Mouse (Mus musculus) MEL (cell line): ENCODE data around the gene Lnpk. TPM values are rescaled to one million over a fixed set of nuclear protein-coding genes. Genes with fewer than 3 reads are reported as not detected.

Experiments used
- DNase-seq: peaks from one replicate; pipeline ENCODE4 v3.0.0; 2011; ENCODE audit warnings: low read depth, low spot score
- H3K27ac ChIP-seq: 2 replicates; pipeline ENCODE4 v1.5.1; 2012; ENCODE audit warnings: low read depth, mild to moderate bottlenecking, control low read depth, low read length, moderate library complexity; ENCODE audit not compliant: control insufficient read depth
- H3K27me3 ChIP-seq, 2 experiments: fragments of 150-350 bp in 1 of 2; sonication (generic) in 1 of 2; 2 replicates each; pipeline ENCODE4 v1.6.1; 2012; ENCODE audit warnings: low read length in 2 of 2, mild to moderate bottlenecking in 2 of 2, improper control_type of control experiment in 1 of 2, moderate library complexity in 1 of 2; ENCODE audit not compliant: insufficient read depth in 2 of 2, control insufficient read depth in 1 of 2
- H3K36me3 ChIP-seq, 2 experiments: 2 replicates each; pipeline ENCODE4 v1.6.1; 2012 to 2014; ENCODE audit warnings: low read length in 2 of 2, improper control_type of control experiment in 1 of 2, inconsistent platforms in 1 of 2, mild to moderate bottlenecking in 1 of 2; ENCODE audit not compliant: insufficient read depth in 2 of 2, control insufficient read depth in 1 of 2
- H3K4me1 ChIP-seq, 2 experiments: fragments of 150-350 bp in 1 of 2; sonication (generic) in 1 of 2; 2 replicates each; pipeline ENCODE4 v1.6.1; 2012; ENCODE audit warnings: low read length in 2 of 2, improper control_type of control experiment in 1 of 2, mild to moderate bottlenecking in 1 of 2; ENCODE audit not compliant: insufficient read depth in 2 of 2, control insufficient read depth in 1 of 2
- H3K4me3 ChIP-seq, 2 experiments: fragments of 150-350 bp in 1 of 2; sonication (generic) in 1 of 2; 2 replicates each; pipeline ENCODE4 v1.5.1; 2012; ENCODE audit warnings: low read depth in 2 of 2, low read length in 2 of 2, mild to moderate bottlenecking in 2 of 2, moderate library complexity in 2 of 2, control low read depth in 1 of 2, improper control_type of control experiment in 1 of 2; ENCODE audit not compliant: control insufficient read depth in 1 of 2, insufficient read depth in 1 of 2
- H3K79me2 ChIP-seq: 2 replicates; pipeline ENCODE4 v1.6.1; 2012; ENCODE audit warnings: mild to moderate bottlenecking, low read length, moderate library complexity; ENCODE audit not compliant: control insufficient read depth, poor library complexity, insufficient read depth
- H3K9ac ChIP-seq: 2 replicates; pipeline ENCODE4 v1.6.1; 2012; ENCODE audit warnings: low read depth, mild to moderate bottlenecking, control low read depth, low read length, moderate library complexity; ENCODE audit not compliant: control insufficient read depth, poor library complexity, severe bottlenecking
- H3K9me3 ChIP-seq: fragments of 150-350 bp; sonication (generic); replicated peaks from 2 replicates; pipeline ENCODE4 v1.6.1; 2012; ENCODE audit warnings: mild to moderate bottlenecking, low read length, improper control_type of control experiment, moderate library complexity; ENCODE audit not compliant: insufficient read depth
- BHLHE40 ChIP-seq: IDR thresholded peaks from 2 replicates; pipeline ENCODE4 v1.6.1; 2012; ENCODE audit warnings: low read depth, mild to moderate bottlenecking, inconsistent platforms, low read length, improper control_type of control experiment, borderline replicate concordance
- CHD1 ChIP-seq: IDR thresholded peaks from 2 replicates; pipeline ENCODE4 v1.6.1; 2012; ENCODE audit warnings: low read depth, mild to moderate bottlenecking, inconsistent platforms, low read length, improper control_type of control experiment
- CTCF ChIP-seq, 3 experiments: IDR thresholded peaks in 2 of 3; conservative IDR thresholded peaks in 1 of 3; 2 replicates each; pipeline ENCODE4 v1.5.1; 2011 to 2012; ENCODE audit warnings: low read length in 3 of 3, low read depth in 2 of 3, mild to moderate bottlenecking in 2 of 3, improper control_type of control experiment in 1 of 3, inconsistent platforms in 1 of 3, mixed read lengths in 1 of 3, moderate library complexity in 1 of 3; ENCODE audit not compliant: control insufficient read depth in 1 of 3, insufficient read depth in 1 of 3, poor library complexity in 1 of 3, severe bottlenecking in 1 of 3
- ELF1 ChIP-seq: IDR thresholded peaks from 2 replicates; pipeline ENCODE4 v1.6.1; 2014; ENCODE audit warnings: low read depth, mild to moderate bottlenecking, inconsistent platforms, low read length, improper control_type of control experiment, moderate library complexity
- EP300 ChIP-seq, 2 experiments: IDR thresholded peaks; 2 replicates each; pipeline ENCODE4 v1.6.1; 2011; ENCODE audit warnings: improper control_type of control experiment in 2 of 2, low read length in 2 of 2, low read depth in 1 of 2, mild to moderate bottlenecking in 1 of 2
- ETS1 ChIP-seq: IDR thresholded peaks from 2 replicates; pipeline ENCODE4 v1.6.1; 2012; ENCODE audit warnings: low read depth, mild to moderate bottlenecking, inconsistent platforms, low read length, improper control_type of control experiment, moderate library complexity
- GABPA ChIP-seq: IDR thresholded peaks from 2 replicates; pipeline ENCODE4 v1.6.1; 2012; ENCODE audit warnings: low read depth, mild to moderate bottlenecking, inconsistent platforms, low read length, improper control_type of control experiment, moderate library complexity
- HCFC1 ChIP-seq: IDR thresholded peaks from 2 replicates; pipeline ENCODE4 v1.6.1; 2012; ENCODE audit warnings: low read depth, mild to moderate bottlenecking, inconsistent platforms, low read length, improper control_type of control experiment, moderate library complexity
- JUND ChIP-seq: IDR thresholded peaks from 2 replicates; pipeline ENCODE4 v1.6.1; 2011; ENCODE audit warnings: low read depth, mild to moderate bottlenecking, improper control_type of control experiment, low read length
- MAFK ChIP-seq: IDR thresholded peaks from 2 replicates; pipeline ENCODE4 v1.6.1; 2011; ENCODE audit warnings: low read depth, mild to moderate bottlenecking, low read length, improper control_type of control experiment, borderline replicate concordance
- MAX ChIP-seq: IDR thresholded peaks from 2 replicates; pipeline ENCODE4 v1.6.1; 2011; ENCODE audit warnings: low read length, improper control_type of control experiment
- MAZ ChIP-seq: IDR thresholded peaks from 2 replicates; pipeline ENCODE4 v1.6.1; 2012; ENCODE audit warnings: low read depth, mild to moderate bottlenecking, inconsistent platforms, low read length, improper control_type of control experiment
- MYB ChIP-seq: IDR thresholded peaks from 2 replicates; pipeline ENCODE4 v1.6.1; 2011; ENCODE audit warnings: mild to moderate bottlenecking, low read depth, low read length, improper control_type of control experiment
- RAD21 ChIP-seq: IDR thresholded peaks from 2 replicates; pipeline ENCODE4 v1.6.1; 2011; ENCODE audit warnings: mild to moderate bottlenecking, low read depth, low read length, improper control_type of control experiment
- SIN3A ChIP-seq: IDR thresholded peaks from 2 replicates; pipeline ENCODE4 v1.6.1; 2012; ENCODE audit warnings: low read length, improper control_type of control experiment, inconsistent platforms
- SMC3 ChIP-seq: IDR thresholded peaks from 2 replicates; pipeline ENCODE4 v1.6.1; 2011; ENCODE audit warnings: low read depth, low read length, improper control_type of control experiment
- TAL1 ChIP-seq: IDR thresholded peaks from 2 replicates; pipeline ENCODE4 v1.6.1; 2012; ENCODE audit warnings: mild to moderate bottlenecking, inconsistent platforms, low read length, moderate library complexity, mixed read lengths
- TCF12 ChIP-seq: IDR thresholded peaks from 2 replicates; pipeline ENCODE4 v1.6.1; 2014; ENCODE audit warnings: low read depth, mild to moderate bottlenecking, inconsistent platforms, low read length, improper control_type of control experiment, moderate library complexity
- UBTF ChIP-seq: IDR thresholded peaks from 2 replicates; pipeline ENCODE4 v1.6.1; 2012; ENCODE audit warnings: low read depth, mild to moderate bottlenecking, inconsistent platforms, low read length, improper control_type of control experiment, moderate library complexity, borderline replicate concordance; ENCODE audit not compliant: insufficient read depth
- USF1 ChIP-seq: IDR thresholded peaks from 2 replicates; pipeline ENCODE4 v1.6.1; 2014; ENCODE audit warnings: low read depth, mild to moderate bottlenecking, inconsistent platforms, low read length, improper control_type of control experiment, moderate library complexity
- ZKSCAN1 ChIP-seq: IDR thresholded peaks from 2 replicates; pipeline ENCODE4 v1.6.1; 2012; ENCODE audit warnings: low read depth, mild to moderate bottlenecking, inconsistent platforms, low read length, improper control_type of control experiment, moderate library complexity
- ZMIZ1 ChIP-seq: IDR thresholded peaks from 2 replicates; pipeline ENCODE4 v1.6.1; 2012; ENCODE audit warnings: low read depth, mild to moderate bottlenecking, inconsistent platforms, low read length, improper control_type of control experiment, moderate library complexity
- polyA plus RNA-seq, 2 experiments: library from polyadenylated mRNA; stranded (reverse) in 1 of 2; unstranded in 1 of 2; fragments of >175 nt in 1 of 2; fragments of >200 nt in 1 of 2; gene quantifications; 2 replicates each; pipeline versions ENCODE4 v1.2.1 to v1.2.4; 2012; ENCODE audit warnings: low replicate concordance in 2 of 2, low read depth in 1 of 2; ENCODE audit not compliant: insufficient read length in 2 of 2, insufficient read depth in 1 of 2, missing spikeins in 1 of 2
- total RNA-seq: library from RNA; depleted of rRNA; stranded (reverse); fragments of 300-350 nt; gene quantifications from 2 replicates; pipeline ENCODE4 v1.2.3, GENCODE M21; 2012

Gene Lnpk
- total and polyA plus RNA-seq, 3 experiments = 35.5 to 36.1 TPM; not detected in 1

DNA sequence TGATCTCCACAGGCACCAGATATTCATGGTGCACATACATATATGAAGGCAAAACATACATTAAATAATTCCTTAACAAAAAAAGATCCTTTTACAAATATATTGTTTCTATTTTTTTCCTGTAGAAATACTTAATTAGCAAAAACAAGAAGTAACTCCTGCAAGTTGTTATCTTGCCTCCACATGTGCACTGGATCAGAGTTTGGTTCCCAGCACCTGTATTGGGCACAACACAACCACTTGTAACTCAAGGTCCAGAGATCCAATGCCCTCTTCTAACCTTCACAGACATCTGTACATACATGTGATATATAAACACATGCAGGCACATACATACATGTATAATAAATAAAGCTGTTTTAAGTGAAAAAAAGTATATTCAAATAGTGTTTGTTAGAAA lies 27.3 kb downstream of the Lnpk start (continued):
- peak; percentile 83 for TF ChIP-seq TAL1
- no peak for TF ChIP-seq SIN3A
- TF ChIP-seq HCFC1 = no peak
- TF ChIP-seq EP300 (IDR thresholded peaks at IDR 0.05; ENCODE audit: low read depth in 1 of 2, low read length in 2 of 2) = peak; percentile 55 to 68; a peak in 3 of 4 replicates
- TF ChIP-seq ETS1 = peak; percentile 30; the same call in 1 of the 2 replicates

DNA sequence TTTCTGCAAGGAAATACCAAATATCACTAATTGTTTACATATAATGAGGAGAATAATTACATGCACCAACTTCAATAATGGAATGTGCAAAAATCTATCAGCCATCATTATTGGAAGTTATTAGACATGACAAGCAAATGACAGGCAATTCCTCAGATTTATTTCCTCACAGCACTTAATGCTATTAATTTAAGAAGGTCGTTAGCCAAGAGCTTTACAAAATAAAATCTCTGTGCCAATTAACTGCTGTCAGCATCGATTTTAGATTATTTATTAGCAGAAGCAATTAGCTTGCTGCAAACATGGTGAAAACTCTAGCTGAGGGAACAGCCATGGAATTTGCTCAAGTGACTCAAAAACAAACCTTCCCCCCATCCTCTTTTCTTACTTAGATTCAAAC lies 30.9 kb downstream of the Lnpk start:
- TF ChIP-seq MYB = no peak
- no peak for TF ChIP-seq MAZ
- TF ChIP-seq MAFK = no peak
- no peak for TF ChIP-seq ZKSCAN1
- TF ChIP-seq GABPA = no peak
- H3K36me3 ChIP-seq = peaks cover 7 to 35% of the 10 kb centered on the region in 2 experiments

DNA sequence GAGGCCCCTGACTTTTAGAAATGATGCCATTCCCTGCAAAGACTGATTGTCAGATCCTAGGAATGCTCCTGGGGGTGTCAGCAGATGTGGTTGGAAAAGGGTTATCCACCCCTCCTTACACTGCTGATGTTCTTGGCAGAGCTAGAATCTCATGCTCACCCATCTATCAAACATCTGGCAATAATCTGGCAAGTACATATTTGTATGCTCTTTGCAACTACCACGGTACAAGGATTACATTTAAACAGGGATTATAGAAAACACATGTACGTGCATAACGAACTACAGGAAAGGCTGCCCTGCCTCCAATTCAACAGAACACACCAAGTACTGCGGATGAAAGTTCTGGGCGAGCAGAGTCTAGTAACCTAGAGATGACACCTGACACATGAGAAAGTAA lies 70.9 kb downstream of the Lnpk start:
- no peak overlapping the region for H3K9ac ChIP-seq
- no peak for TF ChIP-seq ELF1
- TF ChIP-seq, all 39 proteins: peak for 0
- no peak for DNase-seq
- Histone ChIP-seq H3K36me3 (no peaks in the 10 kb centered on the region), H3K27ac (no peak overlapping the region), H3K27me3 (no peaks in the 10 kb centered on the region), H3K4me3 (no peak overlapping the region), H3K79me2 (no peaks in the 10 kb centered on the region), H3K4me1 (no peaks in the 10 kb centered on the region), H3K9me3 (no peaks in the 10 kb centered on the region)

More for the DNA sequence above, 30.9 kb downstream of the Lnpk start:
- peaks cover 0 to 8% of the 10 kb centered on the region in 2 experiments; a peak in 2 of 4 replicates for H3K4me1 ChIP-seq
- no peak overlapping the region for H3K9ac ChIP-seq
- no peaks in the 10 kb centered on the region for H3K9me3 ChIP-seq
- no peak overlapping the region for H3K4me3 ChIP-seq
- H3K79me2 ChIP-seq = no peaks in the 10 kb centered on the region
- H3K27ac ChIP-seq = no peak overlapping the region
- H3K27me3 ChIP-seq = no peaks in the 10 kb centered on the region
- no peak for DNase-seq

DNA sequence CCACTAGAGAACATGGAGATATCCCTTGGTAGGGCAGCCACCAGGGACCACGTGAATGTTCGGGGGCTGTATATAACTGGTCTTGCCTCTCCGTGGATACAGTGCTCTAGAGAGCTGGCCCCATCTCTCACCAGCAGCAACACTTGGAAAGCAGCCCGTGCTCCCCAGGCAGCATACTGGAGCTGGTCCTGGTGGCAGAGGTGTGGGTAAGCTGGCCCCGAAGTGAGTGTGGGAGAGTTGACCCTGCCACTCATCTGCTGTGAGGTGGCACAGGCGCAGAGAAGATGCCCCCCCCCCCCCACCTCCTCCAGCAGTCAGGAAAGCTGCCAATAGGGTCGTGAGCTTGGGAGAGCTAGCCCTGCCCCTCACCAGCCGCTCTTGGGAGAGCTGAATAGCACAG lies 72.8 kb downstream of the Lnpk start:
- Histone ChIP-seq H3K4me3 (no peak overlapping the region), H3K27me3 (no peaks in the 10 kb centered on the region), H3K9me3 (no peaks in the 10 kb centered on the region), H3K36me3 (no peaks in the 10 kb centered on the region), H3K9ac (no peak overlapping the region), H3K27ac (no peak overlapping the region), H3K4me1 (no peaks in the 10 kb centered on the region), H3K79me2 (no peaks in the 10 kb centered on the region)
- no peak for DNase-seq
- TF ChIP-seq UBTF (no peak), CTCF (IDR thresholded peaks at IDR 0.05 in 2 of 3, conservative IDR thresholded peaks at IDR 0.05 in 1 of 3; ENCODE audit: control insufficient read depth in 1 of 3, insufficient read depth in 1 of 3, low read depth in 2 of 3, low read length in 3 of 3, poor library complexity in 1 of 3, severe bottlenecking in 1 of 3) (no peak), GABPA (no peak), RAD21 (no peak), ZMIZ1 (no peak), TCF12 (no peak), SIN3A (no peak), MAX (no peak), USF1 (no peak), ETS1 (no peak), TAL1 (no peak), BHLHE40 (no peak), CHD1 (no peak), SMC3 (no peak), JUND (no peak)
